Mouse (Mus musculus): Measurements from ENCODE around the gene Gucy2g. TPM values are rescaled to one million over a fixed set of nuclear protein-coding genes. Genes with fewer than 3 reads are reported as not detected.
"Not testable (repeated sequence)": the region's sequence is repeated elsewhere in the genome, so short reads cannot be mapped to it uniquely, and the experiment has no call there.

Gene Gucy2g
- total and polyA plus RNA-seq, 3 experiments: 0.65 to 2.4 TPM; not detected in 1

- TF ChIP-seq BHLHE40 (IDR thresholded peaks at IDR 0.05; ENCODE audit: borderline replicate concordance, low read depth, low read length) (no peak), MYC (IDR thresholded peaks at IDR 0.05; ENCODE audit: low read depth, low read length) (no peak), NRF1 (IDR thresholded peaks at IDR 0.05; ENCODE audit: insufficient read depth, low read depth, low read length, poor library complexity, severe bottlenecking) (no peak), MAFK (IDR thresholded peaks at IDR 0.05; ENCODE audit: borderline replicate concordance, low read depth, low read length) (no peak), TBP (IDR thresholded peaks at IDR 0.05; ENCODE audit: low read depth, low read length) (no peak), POLR2AphosphoS5 (IDR thresholded peaks at IDR 0.05; ENCODE audit: borderline replicate concordance, low read depth, low read length) (no peak), ELF1 (IDR thresholded peaks at IDR 0.05; ENCODE audit: low read depth, low read length) (no peak), GABPA (IDR thresholded peaks at IDR 0.05; ENCODE audit: low read depth, low read length) (no peak), ZC3H11A (IDR thresholded peaks at IDR 0.05; ENCODE audit: low read depth, low read length) (no peak), UBTF (IDR thresholded peaks at IDR 0.05; ENCODE audit: borderline replicate concordance, insufficient read depth, low read depth, low read length) (no peak), CHD2 (IDR thresholded peaks at IDR 0.05; ENCODE audit: low read length) (no peak), GATA1 (IDR thresholded peaks at IDR 0.05; ENCODE audit: low read depth, low read length) (no peak)
- no peaks in the 10 kb centered on the region for H3K9me3 ChIP-seq (replicated peaks; ENCODE audit: insufficient read depth, low read length)
- no peak overlapping the region for H3K27ac ChIP-seq (ENCODE audit: control insufficient read depth, low read depth, low read length)
- no peaks in the 10 kb centered on the region for H3K36me3 ChIP-seq (ENCODE audit: control insufficient read depth in 1 of 2, insufficient read depth in 2 of 2, low read length in 2 of 2)
- no peaks in the 10 kb centered on the region for H3K79me2 ChIP-seq (ENCODE audit: control insufficient read depth, insufficient read depth, low read length, poor library complexity)
- H3K9ac ChIP-seq (ENCODE audit: control insufficient read depth, low read depth, low read length, poor library complexity, severe bottlenecking): no peak overlapping the region
- no peak overlapping the region for H3K4me3 ChIP-seq (ENCODE audit: control insufficient read depth in 1 of 2, insufficient read depth in 1 of 2, low read depth in 2 of 2, low read length in 2 of 2)
- H3K27me3 ChIP-seq (ENCODE audit: control insufficient read depth in 1 of 2, insufficient read depth in 2 of 2, low read length in 2 of 2): peaks cover 3 to 4% of the 10 kb centered on the region in 2 experiments; a peak in 3 of 4 replicates
- H3K4me1 ChIP-seq (ENCODE audit: control insufficient read depth in 1 of 2, insufficient read depth in 2 of 2, low read length in 2 of 2): no peaks in the 10 kb centered on the region
- DNase-seq (ENCODE audit: low read depth, low spot score): no peak
Measured at GRCm38 (mm10) chr19:55157029-55157428, 84.0 kb downstream of the Gucy2g start.

GRCm38 (mm10) chr19:55152983-55153382, 88.1 kb downstream of the Gucy2g start:
- Histone ChIP-seq H3K9ac (ENCODE audit: control insufficient read depth, low read depth, low read length, poor library complexity, severe bottlenecking) (no peak overlapping the region), H3K36me3 (ENCODE audit: control insufficient read depth in 1 of 2, insufficient read depth in 2 of 2, low read length in 2 of 2) (no peaks in the 10 kb centered on the region), H3K27me3 (ENCODE audit: control insufficient read depth in 1 of 2, insufficient read depth in 2 of 2, low read length in 2 of 2) (peaks cover 4 to 8% of the 10 kb centered on the region in 2 experiments), H3K4me3 (ENCODE audit: control insufficient read depth in 1 of 2, insufficient read depth in 1 of 2, low read depth in 2 of 2, low read length in 2 of 2) (no peak overlapping the region), H3K9me3 (replicated peaks; ENCODE audit: insufficient read depth, low read length) (no peaks in the 10 kb centered on the region), H3K27ac (ENCODE audit: control insufficient read depth, low read depth, low read length) (no peak overlapping the region), H3K4me1 (ENCODE audit: control insufficient read depth in 1 of 2, insufficient read depth in 2 of 2, low read length in 2 of 2) (no peaks in the 10 kb centered on the region), H3K79me2 (ENCODE audit: control insufficient read depth, insufficient read depth, low read length, poor library complexity) (no peaks in the 10 kb centered on the region)
- no peak for TF ChIP-seq ZC3H11A (IDR thresholded peaks at IDR 0.05; ENCODE audit: low read depth, low read length)
- TF ChIP-seq RCOR1 (IDR thresholded peaks at IDR 0.05; ENCODE audit: low read depth, low read length): no peak
- no peak for TF ChIP-seq ETS1 (IDR thresholded peaks at IDR 0.05; ENCODE audit: low read depth, low read length)
- TF ChIP-seq NELFE (IDR thresholded peaks at IDR 0.05; ENCODE audit: low read depth, low read length): no peak
- no peak for TF ChIP-seq UBTF (IDR thresholded peaks at IDR 0.05; ENCODE audit: borderline replicate concordance, insufficient read depth, low read depth, low read length)
- TF ChIP-seq POLR2AphosphoS5 (IDR thresholded peaks at IDR 0.05; ENCODE audit: borderline replicate concordance, low read depth, low read length): no peak
- no peak for TF ChIP-seq ELF1 (IDR thresholded peaks at IDR 0.05; ENCODE audit: low read depth, low read length)
- no peak for TF ChIP-seq MEF2A (IDR thresholded peaks at IDR 0.05; ENCODE audit: extremely low read depth, insufficient replicate concordance, low read depth, low read length, poor library complexity, severe bottlenecking)
- TF ChIP-seq TCF12 (IDR thresholded peaks at IDR 0.05; ENCODE audit: low read depth, low read length): no peak
- TF ChIP-seq CHD2 (IDR thresholded peaks at IDR 0.05; ENCODE audit: low read length): no peak
- TF ChIP-seq MAFK (IDR thresholded peaks at IDR 0.05; ENCODE audit: borderline replicate concordance, low read depth, low read length): no peak
- no peak for TF ChIP-seq GATA1 (IDR thresholded peaks at IDR 0.05; ENCODE audit: low read depth, low read length)
- TF ChIP-seq GABPA (IDR thresholded peaks at IDR 0.05; ENCODE audit: low read depth, low read length): no peak
- TF ChIP-seq SMC3 (IDR thresholded peaks at IDR 0.05; ENCODE audit: low read depth, low read length): no peak
- TF ChIP-seq MAX (IDR thresholded peaks at IDR 0.05; ENCODE audit: low read length): no peak
- no peak for DNase-seq (ENCODE audit: low read depth, low spot score)

- H3K27me3 ChIP-seq (ENCODE audit: control insufficient read depth in 1 of 2, insufficient read depth in 2 of 2, low read length in 2 of 2); H3K9me3 ChIP-seq (replicated peaks; ENCODE audit: insufficient read depth, low read length); H3K4me3 ChIP-seq (ENCODE audit: control insufficient read depth in 1 of 2, insufficient read depth in 1 of 2, low read depth in 2 of 2, low read length in 2 of 2); H3K79me2 ChIP-seq (ENCODE audit: control insufficient read depth, insufficient read depth, low read length, poor library complexity); H3K27ac ChIP-seq (ENCODE audit: control insufficient read depth, low read depth, low read length); H3K9ac ChIP-seq (ENCODE audit: control insufficient read depth, low read depth, low read length, poor library complexity, severe bottlenecking); H3K4me1 ChIP-seq (ENCODE audit: control insufficient read depth in 1 of 2, insufficient read depth in 2 of 2, low read length in 2 of 2); DNase-seq (ENCODE audit: low read depth, low spot score); H3K36me3 ChIP-seq (ENCODE audit: control insufficient read depth in 1 of 2, insufficient read depth in 2 of 2, low read length in 2 of 2): not testable (repeated sequence)
Measured at GRCm38 (mm10) chr19:55152274-55152673, 88.8 kb downstream of the Gucy2g start.

Data from MEL (cell line).